In the genomic region with DNA sequence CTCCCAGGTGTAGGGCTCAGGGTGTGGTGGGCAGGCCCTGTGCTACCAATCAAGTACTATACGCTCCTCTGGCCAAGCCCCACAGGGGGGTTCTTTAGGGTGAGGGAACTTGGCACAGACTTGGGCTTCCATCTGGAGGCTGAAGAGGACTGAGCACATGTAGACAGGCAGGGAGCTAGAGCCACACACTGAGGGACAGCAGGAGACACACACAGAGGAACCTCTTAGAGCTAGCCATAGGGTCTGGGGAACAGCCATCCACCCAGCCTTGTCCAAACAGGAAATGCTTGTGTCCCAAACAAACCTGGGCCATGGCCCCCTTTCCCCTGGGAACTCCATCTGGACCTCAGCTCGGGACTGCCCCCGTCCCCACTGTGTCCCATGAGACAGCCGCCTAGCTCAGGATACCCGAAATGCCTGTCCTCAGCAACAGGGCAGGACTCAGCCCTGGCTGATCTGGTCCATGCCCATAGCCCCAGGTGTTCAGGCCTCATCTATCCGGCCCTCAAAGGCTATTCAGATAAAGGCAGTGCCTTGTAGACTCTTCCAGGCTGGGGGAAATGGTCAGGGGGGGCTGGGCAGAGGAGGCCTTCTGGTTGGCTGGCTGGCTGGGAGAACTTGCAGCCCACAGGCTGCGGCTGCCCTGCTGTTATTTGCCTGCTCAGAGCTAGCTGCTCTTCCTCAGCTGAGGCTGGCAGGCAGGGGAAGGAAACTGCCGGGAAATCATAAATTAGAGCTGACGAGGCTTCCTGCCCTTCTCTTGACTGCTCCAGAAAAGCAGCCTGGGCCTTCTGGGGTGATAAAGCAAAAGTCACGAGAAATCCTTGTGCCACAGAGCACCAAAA, we compare ENCODE assay signal across 8 mouse cellular contexts. TPM values are rescaled to one million over a fixed set of nuclear protein-coding genes. Genes with fewer than 3 reads are reported as not detected.
DNase-seq lines count a peak whose midpoint lies in the region; ATAC-seq and TF ChIP-seq lines count a peak whose summit lies in the region.
"Had no signal": no experiment of that assay in that cellular context is flagged by ENCODE, and none has a peak within 500 bp of the region (broad histone marks: within the 10 kb centered on the region; RNA-seq: fewer than 3 reads in every experiment).

No protein-coding gene starts in this region.

- H3K9me3 ChIP-seq in lung, postnatal 0 days (ENCODE audit: low read length) = no peaks in the 10 kb centered on the region
- no peaks in the 10 kb centered on the region for H3K9me3 ChIP-seq in stomach, embryonic 16.5 days (replicated peaks; ENCODE audit: control insufficient read depth, low read length)
- H3K9me3 ChIP-seq: megakaryocyte, embryonic 14.5 days had no signal

- peak; percentile 58 for DNase-seq in lung, postnatal 0 days (ENCODE audit: low spot score)
- DNase-seq in lung, postnatal 14 days = no peak
- DNase-seq in heart, adult 9 months (ENCODE audit: low spot score in 2 of 2) = peak; percentile 27 to 55
- DNase-seq in kidney, adult 9 months = peak; percentile 69
- no peak for DNase-seq in left cerebral cortex, adult 11 months (ENCODE audit: low spot score)
- no peak for DNase-seq in testis, postnatal 14 days (ENCODE audit: low spot score)

- H3K27ac ChIP-seq in lung, postnatal 0 days (ENCODE audit: low read length) = peak overlapping the region; percentile 66
- peak overlapping the region; percentile 80 for H3K27ac ChIP-seq in stomach, embryonic 16.5 days (ENCODE audit: low read length)

- 24% methylated on average over 10 of the region's 10 CpGs for WGBS in lung, postnatal 0 days
- WGBS in stomach, embryonic 16.5 days = 35% methylated on average over 10 of the region's 10 CpGs

- no peaks in the 10 kb centered on the region for H3K36me3 ChIP-seq in lung, postnatal 0 days (ENCODE audit: insufficient read depth, low read length)
- no peaks in the 10 kb centered on the region for H3K36me3 ChIP-seq in stomach, embryonic 16.5 days (ENCODE audit: control insufficient read depth, insufficient read depth, low read length)

- peaks cover 18% of the 10 kb centered on the region; the same call in 1 of the 2 replicates for H3K4me1 ChIP-seq in lung, postnatal 0 days (ENCODE audit: insufficient read depth, low read depth, low read length)
- peaks cover 23% of the 10 kb centered on the region for H3K4me1 ChIP-seq in stomach, embryonic 16.5 days (ENCODE audit: control insufficient read depth, insufficient read depth, low read length)

- H3K4me2 ChIP-seq in lung, postnatal 0 days (replicated peaks; ENCODE audit: low read depth, low read length) = no peak overlapping the region
- H3K4me2 ChIP-seq in stomach, embryonic 16.5 days (ENCODE audit: low read depth, low read length) = no peak overlapping the region

- H3K9ac ChIP-seq in lung, postnatal 0 days (replicated peaks; ENCODE audit: low read depth) = no peak overlapping the region
- peak overlapping the region; percentile 39 for H3K9ac ChIP-seq in stomach, embryonic 16.5 days (ENCODE audit: low read length)

- TF ChIP-seq EP300 in lung, postnatal 0 days (IDR thresholded peaks at IDR 0.05) = no peak

- H3K27me3 ChIP-seq in lung, postnatal 0 days (replicated peaks; ENCODE audit: insufficient read depth, low read length) = no peaks in the 10 kb centered on the region
- no peaks in the 10 kb centered on the region for H3K27me3 ChIP-seq in stomach, embryonic 16.5 days (ENCODE audit: control insufficient read depth, insufficient read depth, low read length)

- TF ChIP-seq CTCF in lung, postnatal 0 days (IDR thresholded peaks at IDR 0.05) = no peak

- ATAC-seq in lung, postnatal 0 days = peak; percentile 60
- ATAC-seq in stomach, embryonic 16.5 days (ENCODE audit: insufficient read depth, low FRiP score) = peak; percentile 58

- H3K4me3 ChIP-seq in lung, postnatal 0 days (ENCODE audit: low read depth, low read length) = no peak overlapping the region
- H3K4me3 ChIP-seq in stomach, embryonic 16.5 days (replicated peaks; ENCODE audit: low read length) = no peak overlapping the region
- H3K4me3 ChIP-seq: megakaryocyte, embryonic 14.5 days had no signal

RNA-seq across cellular contexts. Expression of a gene that starts 3.1 kb away (rescaled TPM):
- polyA plus RNA-seq in lung, postnatal 0 days (2015; fragmentation: Nextera tagmentation; extraction: Ambion mirVana) = 63.3 and 67.5 TPM in 2 replicates
- 59.1 and 60.4 TPM in 2 replicates for polyA plus RNA-seq in stomach, embryonic 16.5 days (2015; fragmentation: Nextera tagmentation; extraction: Ambion mirVana)

RNA-seq across cellular contexts. Expression of a gene that starts 56.1 kb away (rescaled TPM):
- 274 and 290 TPM in 2 replicates for polyA plus RNA-seq in lung, postnatal 0 days (2015; fragmentation: Nextera tagmentation; extraction: Ambion mirVana)
- 530 and 537 TPM in 2 replicates for polyA plus RNA-seq in stomach, embryonic 16.5 days (2015; fragmentation: Nextera tagmentation; extraction: Ambion mirVana)

RNA-seq across cellular contexts. Expression of a gene that starts 56.5 kb away (rescaled TPM):
- 17.0 and 19.4 TPM in 2 replicates for polyA plus RNA-seq in lung, postnatal 0 days (2015; fragmentation: Nextera tagmentation; extraction: Ambion mirVana)
- polyA plus RNA-seq in stomach, embryonic 16.5 days (2015; fragmentation: Nextera tagmentation; extraction: Ambion mirVana) = 24.8 and 25.2 TPM in 2 replicates

Comparison
In these comparisons a context has a peak if more than half of its experiments do, and no peak if none do; other contexts are left out.
1. DNase-seq: peak in lung, postnatal 0 days (single experiment), heart, adult 9 months (2 of 2) and kidney, adult 9 months (single experiment); none in lung, postnatal 14 days (single experiment), left cerebral cortex, adult 11 months (single experiment) and testis, postnatal 14 days (single experiment).